Mouse (Mus musculus) lung, adult 2 months (tissue): ENCODE results near the gene Gpr137b. TPM values are rescaled to one million over a fixed set of nuclear protein-coding genes. Genes with fewer than 3 reads are reported as not detected.
"Not testable (repeated sequence)": the region's sequence is repeated elsewhere in the genome, so short reads cannot be mapped to it uniquely, and the experiment has no call there.

ENCODE experiments used
- DNase-seq: peaks from one replicate; pipeline ENCODE4 v3.0.0; 2022
- H3K4me1 ChIP-seq: fragments of 200-500 bp; 2 replicates; pipeline ENCODE4 v1.6.1; 2011; ENCODE audit warnings: low read length; ENCODE audit not compliant: control insufficient read depth, insufficient read depth
- H3K4me3 ChIP-seq: fragments of 200-500 bp; replicated peaks from 2 replicates; pipeline ENCODE3; 2011; ENCODE audit warnings: low read depth, mild to moderate bottlenecking, control low read depth, low read length; ENCODE audit errors: extremely low read depth
- CTCF ChIP-seq: fragments of 200-500 bp; IDR thresholded peaks from 2 replicates; pipeline ENCODE4 v1.5.1; 2011; ENCODE audit warnings: mild to moderate bottlenecking, low read length, control low read depth; ENCODE audit not compliant: insufficient read depth
- POLR2A ChIP-seq: fragments of 200-500 bp; IDR thresholded peaks from 2 replicates; pipeline ENCODE4 v1.6.1; 2011; ENCODE audit warnings: low read depth, mild to moderate bottlenecking, control low read depth, low read length, borderline replicate concordance; ENCODE audit errors: extremely low read depth
- WGBS: fragments of 180-500 bp; shearing (Covaris S2); methylation state at CpG from one replicate; pipeline ENCODE4 v1.1.7; 2018; 5-methylcytosine and 5-hydroxymethylcytosine counted together
- polyA plus RNA-seq: library from polyadenylated mRNA; depleted of rRNA; stranded (reverse); fragments of >200 nt; gene quantifications from 2 replicates; pipeline ENCODE4 v1.2.3, GENCODE M21; 2012

The Gpr137b gene
- polyA plus RNA-seq, 1 experiment = 86.0 TPM

DNA sequence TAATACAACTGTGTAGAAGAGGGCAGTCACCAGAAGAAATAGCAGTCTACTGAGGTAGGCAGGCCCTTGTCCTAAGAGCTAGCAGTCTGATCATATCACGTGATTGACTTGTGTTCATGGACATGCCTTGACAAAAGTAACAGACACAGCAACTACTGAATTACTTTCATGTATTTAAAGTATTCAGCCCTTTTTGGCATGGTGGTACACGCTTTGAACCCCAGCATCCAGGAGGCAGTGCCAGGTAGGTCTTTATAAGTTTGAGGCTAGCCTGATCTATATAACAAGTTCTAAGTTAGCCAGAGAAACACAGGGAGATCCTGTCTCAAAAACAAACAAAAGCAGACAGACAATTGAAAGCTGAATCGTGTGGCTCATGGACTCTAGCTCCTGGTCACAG lies 7.0 kb upstream of the Gpr137b start:
- not testable (repeated sequence) for DNase-seq, H3K4me3 ChIP-seq, H3K4me1 ChIP-seq
- WGBS = 56% methylated on average over 3 of the region's 3 CpGs

DNA sequence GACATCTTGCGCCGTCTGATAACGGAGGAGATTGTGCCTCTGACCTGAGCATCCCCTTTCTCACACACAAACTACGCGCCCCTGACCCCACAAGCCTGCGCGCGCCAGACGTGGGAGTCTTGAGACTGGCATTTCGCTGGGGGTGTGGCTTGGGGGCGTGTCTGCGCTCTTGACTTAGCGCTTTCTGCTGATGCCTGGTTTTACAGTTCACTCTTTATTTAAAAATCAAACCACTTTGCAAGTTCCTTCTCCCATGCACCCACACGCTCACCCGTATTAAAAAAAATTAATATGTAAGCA lies 232 bp upstream of the Gpr137b start:
- not testable (repeated sequence) for DNase-seq, H3K4me3 ChIP-seq, H3K4me1 ChIP-seq
- WGBS = under 1% methylated on average over 15 of the region's 15 CpGs

DNA sequence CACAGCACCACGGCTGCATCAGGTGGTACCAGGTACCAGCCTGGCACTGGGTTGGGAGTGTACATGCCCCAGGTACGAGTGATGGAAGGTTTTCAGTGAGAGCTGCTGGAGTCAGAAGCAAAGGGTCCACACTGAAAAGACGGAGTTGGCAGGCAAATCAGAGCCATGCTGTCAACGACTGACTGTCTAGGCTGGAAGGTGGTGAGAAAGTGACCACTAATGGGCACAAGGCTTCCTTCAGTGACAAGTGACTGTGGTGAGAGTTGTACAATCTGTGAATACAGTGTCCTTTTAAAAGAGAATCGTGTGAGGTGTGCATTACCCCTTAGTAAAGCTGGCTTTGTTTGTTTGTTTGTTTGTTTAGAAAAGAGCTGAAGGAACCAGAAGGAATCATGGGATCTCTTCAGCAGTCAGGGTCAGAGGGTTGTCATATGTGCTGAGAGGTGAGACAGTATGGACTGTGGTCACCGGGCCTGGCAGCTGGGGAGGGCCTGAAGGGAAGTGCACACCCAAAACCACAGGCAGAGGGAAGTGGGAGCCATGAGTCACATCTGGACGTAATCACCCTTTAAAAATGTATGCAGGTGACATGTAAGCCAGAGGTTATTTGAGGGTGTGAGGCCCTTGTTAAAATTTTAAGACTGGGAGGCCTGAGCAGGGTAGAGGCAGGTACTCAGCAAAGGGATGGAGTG lies 15.5 kb downstream of the Gpr137b start:
- not testable (repeated sequence) for DNase-seq, H3K4me3 ChIP-seq, H3K4me1 ChIP-seq
- 71% methylated on average over 1 of the region's 7 CpGs for WGBS

DNA sequence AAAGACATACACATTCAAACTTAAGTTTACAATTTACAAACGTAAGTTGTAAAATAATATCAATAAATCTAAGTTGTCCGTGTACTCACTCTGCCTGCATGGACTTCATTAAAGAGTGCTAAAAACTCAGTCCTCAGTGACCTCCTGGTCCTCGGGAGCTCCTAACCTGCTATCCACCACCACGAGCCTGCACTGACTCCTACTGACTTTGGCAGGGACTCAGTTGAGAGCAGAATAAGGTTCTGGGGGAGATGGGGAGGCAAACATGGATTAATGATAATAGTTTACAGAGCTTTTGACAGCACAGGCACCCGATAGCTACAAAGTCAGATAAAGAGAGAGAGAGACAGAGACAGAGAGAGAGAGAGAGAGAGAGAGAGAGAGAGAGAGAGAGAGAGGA lies 16.6 kb downstream of the Gpr137b start:
- H3K4me1 ChIP-seq = no peaks in the 10 kb centered on the region
- no peak overlapping the region for H3K4me3 ChIP-seq
- TF ChIP-seq POLR2A (no peak), CTCF (no peak)
- WGBS = 84% methylated on average over 5 of the region's 5 CpGs
- DNase-seq = no peak

DNA sequence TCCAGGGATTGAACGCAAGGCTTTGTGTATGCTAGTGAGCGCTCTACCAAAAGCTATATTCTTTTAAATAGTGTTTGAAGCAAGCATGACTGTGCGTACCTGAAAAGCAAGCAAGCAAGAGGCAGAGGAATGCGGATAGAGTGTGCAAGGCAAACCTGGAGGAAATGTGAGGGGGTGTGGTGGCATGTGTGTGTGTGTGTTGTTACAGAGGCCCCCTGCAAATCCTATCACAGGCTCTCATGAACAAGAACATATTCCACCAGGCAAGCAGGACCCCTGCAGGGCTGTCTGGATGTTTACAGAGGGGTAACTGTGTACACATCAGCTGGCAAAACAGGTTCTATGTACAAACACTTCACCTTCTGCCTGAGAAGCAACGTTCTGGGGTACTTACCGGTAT lies 19.8 kb downstream of the Gpr137b start:
- 76% methylated on average over 6 of the region's 6 CpGs for WGBS
- not testable (repeated sequence) for H3K4me1 ChIP-seq, H3K4me3 ChIP-seq
- DNase-seq = peak; percentile 46

GRCm38 (mm10) chr13:13371436-13371835 lies 22.4 kb downstream of the Gpr137b start:
- not testable (repeated sequence) for H3K4me1 ChIP-seq, DNase-seq, H3K4me3 ChIP-seq
- WGBS = 87% methylated on average over 7 of the region's 7 CpGs

DNA sequence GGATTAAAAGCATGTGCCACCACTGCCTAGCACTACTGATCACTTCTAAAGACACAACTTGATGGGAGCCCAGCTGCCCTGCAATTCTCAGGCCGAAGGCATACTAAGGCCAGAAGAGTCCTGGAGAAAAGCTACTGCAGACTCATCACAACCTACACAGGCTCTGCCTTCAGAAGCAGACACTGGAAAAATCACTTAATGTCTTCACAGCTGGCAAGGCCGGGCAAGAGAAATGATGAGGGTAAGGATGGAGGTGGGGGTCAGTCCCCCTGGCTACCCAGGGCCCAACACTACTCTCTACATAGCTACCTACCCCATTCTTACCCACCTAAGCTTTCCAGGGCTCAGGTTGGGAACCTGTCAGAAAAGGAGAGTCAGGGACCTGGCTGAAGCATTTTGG lies 27.4 kb downstream of the Gpr137b start:
- WGBS = 93% methylated on average over 2 of the region's 2 CpGs
- DNase-seq, H3K4me1 ChIP-seq, H3K4me3 ChIP-seq: not testable (repeated sequence)

GRCm38 (mm10) chr13:13363536-13363935 lies 30.3 kb downstream of the Gpr137b start:
- not testable (repeated sequence) for H3K4me3 ChIP-seq, DNase-seq, H3K4me1 ChIP-seq
- WGBS = 92% methylated on average over 7 of the region's 7 CpGs

DNA sequence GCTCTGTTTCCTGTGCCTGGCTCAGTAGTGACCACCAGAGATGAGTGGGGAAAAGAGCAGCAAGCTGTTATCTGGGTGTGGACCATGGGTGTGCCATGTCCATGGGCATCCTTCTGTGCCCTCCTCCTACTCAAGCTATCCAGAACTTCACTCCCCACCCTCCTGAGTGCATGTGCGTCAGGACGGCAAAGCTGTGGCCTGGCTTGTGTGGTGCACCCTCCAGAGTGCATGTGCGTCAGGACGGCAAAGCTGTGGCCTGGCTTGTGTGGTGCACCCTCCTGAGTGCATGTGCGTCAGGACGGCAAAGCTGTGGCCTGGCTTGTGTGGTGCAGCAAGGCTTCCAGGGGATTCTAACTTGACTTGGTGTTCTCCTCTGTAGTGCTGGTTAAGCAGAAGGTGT lies 31.6 kb downstream of the Gpr137b start:
- not testable (repeated sequence) for H3K4me1 ChIP-seq, DNase-seq, H3K4me3 ChIP-seq
- WGBS = 92% methylated on average over 6 of the region's 6 CpGs

DNA sequence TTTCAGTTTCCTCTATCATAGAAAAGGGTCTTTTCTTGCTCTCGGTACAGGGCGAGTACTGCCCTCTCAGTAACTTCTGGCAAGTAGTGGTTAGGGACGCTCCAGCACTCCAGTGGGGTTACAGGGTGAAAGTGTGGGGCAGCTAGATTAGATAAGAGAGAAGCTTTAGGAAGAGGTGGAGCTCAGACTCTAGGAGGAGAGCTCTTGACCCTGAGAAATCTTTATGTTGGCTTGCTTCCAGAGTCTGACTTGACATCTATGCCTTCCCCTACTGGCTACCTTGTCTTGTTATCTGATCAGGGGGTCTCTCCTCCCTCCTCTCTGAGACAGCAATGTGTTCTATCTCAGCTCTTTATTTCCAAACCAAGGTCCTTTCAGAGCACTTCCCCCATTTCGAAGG lies 33.8 kb downstream of the Gpr137b start:
- not testable (repeated sequence) for H3K4me1 ChIP-seq, DNase-seq, H3K4me3 ChIP-seq
- WGBS = 54% methylated on average over 4 of the region's 4 CpGs

DNA sequence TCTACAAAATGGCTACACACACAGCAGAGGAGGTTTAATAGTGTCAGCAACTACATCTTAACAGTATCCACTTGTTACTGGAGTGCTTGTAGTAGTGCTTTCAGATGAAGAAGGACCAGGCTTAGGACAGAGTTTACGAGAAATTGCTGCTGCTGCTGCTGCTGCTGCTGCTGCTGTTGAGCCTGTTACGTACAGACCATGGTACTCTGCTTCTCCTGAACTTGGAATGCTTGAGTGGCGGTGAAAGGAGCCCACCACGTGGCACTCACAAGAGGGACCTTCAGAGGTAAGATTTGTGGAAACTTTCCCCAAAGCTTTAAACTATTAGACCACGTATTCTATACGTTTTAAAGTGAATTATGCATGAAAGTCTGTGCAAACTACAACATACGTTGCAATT lies 35.2 kb downstream of the Gpr137b start:
- WGBS = 82% methylated on average over 7 of the region's 7 CpGs
- H3K4me3 ChIP-seq, H3K4me1 ChIP-seq, DNase-seq: not testable (repeated sequence)

DNA sequence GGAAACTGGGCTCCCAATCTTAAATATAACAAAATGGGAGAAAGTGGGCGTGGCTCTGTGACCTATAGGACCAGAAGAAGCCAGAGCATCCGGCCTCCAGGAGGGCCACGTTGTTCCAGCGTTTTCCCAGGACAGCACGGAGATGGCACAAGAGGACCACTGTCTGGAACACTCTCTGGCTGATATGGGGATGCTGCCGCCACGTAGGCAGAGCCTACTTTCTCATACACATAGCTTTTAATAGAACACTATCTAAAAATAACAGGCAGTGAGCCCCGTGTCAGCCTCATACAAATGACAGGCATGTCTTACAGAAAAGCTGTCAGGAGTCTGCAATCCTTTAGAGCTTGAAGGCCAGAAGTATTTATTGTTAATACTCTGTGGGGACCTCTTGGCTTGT lies 35.7 kb downstream of the Gpr137b start:
- WGBS = 74% methylated on average over 8 of the region's 8 CpGs
- H3K4me3 ChIP-seq, DNase-seq, H3K4me1 ChIP-seq: not testable (repeated sequence)

DNA sequence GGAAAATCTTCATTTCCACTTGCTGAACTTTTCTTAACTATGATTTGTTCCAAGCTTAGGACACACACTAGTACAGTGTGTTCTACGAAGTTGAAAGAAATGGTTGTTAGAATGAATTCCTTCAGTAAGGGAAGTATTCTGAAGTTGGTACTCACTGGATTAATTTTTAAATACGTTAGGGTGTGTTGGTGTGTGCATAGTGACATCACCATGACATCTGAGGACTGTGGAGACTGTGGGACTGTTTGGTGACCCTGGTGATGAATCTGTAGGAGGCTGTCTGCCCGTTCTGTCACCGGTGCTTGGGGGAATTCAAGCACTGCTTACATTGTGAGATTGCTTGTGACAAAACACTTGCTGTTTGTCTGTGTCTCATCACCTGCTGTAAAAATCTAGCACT lies 41.7 kb downstream of the Gpr137b start:
- not testable (repeated sequence) for H3K4me1 ChIP-seq, DNase-seq, H3K4me3 ChIP-seq
- 57% methylated on average over 4 of the region's 4 CpGs for WGBS

- not testable (repeated sequence) for DNase-seq, H3K4me1 ChIP-seq, H3K4me3 ChIP-seq
- 84% methylated on average over 7 of the region's 7 CpGs for WGBS
These were observed 43.1 kb downstream of the Gpr137b start for GRCm38 (mm10) chr13:13350681-13351080.
